Mouse (Mus musculus): ENCODE measurements around the gene Cmip. TPM values are rescaled to one million over a fixed set of nuclear protein-coding genes. Genes with fewer than 3 reads are reported as not detected.
A peak's percentile ranks its signal among the peaks of the same experiment; 100 is the strongest.

The Cmip gene
- polyA plus RNA-seq, 1 experiment = 23.6 TPM

GRCm38 (mm10) chr8:117480516-117480915 lies 223.7 kb downstream of the Cmip start:
- TF ChIP-seq TCF3 (IDR thresholded peaks at IDR 0.05; ENCODE audit: insufficient read length, low read depth) (no peak), POLR2AphosphoS2 (IDR thresholded peaks at IDR 0.05; ENCODE audit: insufficient read length, low read depth) (no peak), MYOG (IDR thresholded peaks at IDR 0.05; ENCODE audit: control insufficient read depth in 1 of 3, insufficient read depth in 1 of 3, insufficient read length in 2 of 3, low read depth in 2 of 3) (no peak), CEBPB (IDR thresholded peaks at IDR 0.05; ENCODE audit: insufficient read depth, poor library complexity, severe bottlenecking) (no peak), MAX (IDR thresholded peaks at IDR 0.05; ENCODE audit: low read depth) (no peak), SRF (IDR thresholded peaks at IDR 0.05; ENCODE audit: control insufficient read depth, insufficient read length, low read depth) (no peak), REST (IDR thresholded peaks at IDR 0.05; ENCODE audit: insufficient read depth, insufficient read length) (no peak), USF1 (IDR thresholded peaks at IDR 0.05; ENCODE audit: low read depth) (no peak), POLR2A (IDR thresholded peaks at IDR 0.05; ENCODE audit: insufficient read length, low read depth) (no peak), TCF12 (IDR thresholded peaks at IDR 0.05; ENCODE audit: insufficient read depth, poor library complexity, severe bottlenecking) (no peak), MYOD1 (IDR thresholded peaks at IDR 0.05; ENCODE audit: control insufficient read depth in 1 of 3, insufficient read length in 2 of 3, low read depth in 2 of 3) (no peak), E2F4 (IDR thresholded peaks at IDR 0.05; ENCODE audit: insufficient read depth) (no peak)
- Histone ChIP-seq H3K79me2 (ENCODE audit: control insufficient read depth, insufficient read depth) (no peaks in the 10 kb centered on the region), H3K4me3 (no peak overlapping the region), H3K4me2 (ENCODE audit: low read depth) (no peak overlapping the region), H3K27me3 (ENCODE audit: control insufficient read depth, insufficient read depth, insufficient read length) (no peaks in the 10 kb centered on the region), H3ac (ENCODE audit: control insufficient read depth, insufficient read length) (no peak overlapping the region), H3K36me3 (ENCODE audit: control insufficient read depth, insufficient read depth) (no peaks in the 10 kb centered on the region)

DNA sequence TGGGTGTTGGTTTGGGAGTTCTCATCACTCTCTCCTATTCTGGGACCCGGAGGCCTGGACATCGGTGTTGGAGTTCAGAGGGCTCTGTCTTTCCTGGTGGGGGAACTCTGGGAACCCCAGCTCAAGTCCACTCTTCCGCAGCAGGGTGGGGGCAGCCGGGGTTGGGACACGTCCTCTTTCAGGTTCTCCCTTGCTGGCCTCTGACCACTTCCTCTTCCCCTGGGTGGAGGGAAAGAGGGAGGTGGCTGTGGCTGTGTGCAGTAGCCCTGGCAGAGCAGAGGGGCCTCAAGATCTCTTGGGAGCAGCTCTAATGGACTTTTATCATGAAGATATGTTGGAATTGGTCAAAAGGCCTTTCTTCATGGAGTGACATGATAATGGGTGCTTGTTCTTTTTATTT lies 225.0 kb downstream of the Cmip start:
- Histone ChIP-seq H3K4me2 (ENCODE audit: low read depth) (no peak overlapping the region), H3K79me2 (ENCODE audit: control insufficient read depth, insufficient read depth) (no peaks in the 10 kb centered on the region), H3K4me3 (no peak overlapping the region), H3K36me3 (ENCODE audit: control insufficient read depth, insufficient read depth) (no peaks in the 10 kb centered on the region), H3ac (ENCODE audit: control insufficient read depth, insufficient read length) (no peak overlapping the region), H3K27me3 (ENCODE audit: control insufficient read depth, insufficient read depth, insufficient read length) (no peaks in the 10 kb centered on the region)
- TF ChIP-seq SRF (IDR thresholded peaks at IDR 0.05; ENCODE audit: control insufficient read depth, insufficient read length, low read depth) (no peak), E2F4 (IDR thresholded peaks at IDR 0.05; ENCODE audit: insufficient read depth) (no peak), MYOG (IDR thresholded peaks at IDR 0.05; ENCODE audit: control insufficient read depth in 1 of 3, insufficient read depth in 1 of 3, insufficient read length in 2 of 3, low read depth in 2 of 3) (no peak), MAX (IDR thresholded peaks at IDR 0.05; ENCODE audit: low read depth) (no peak), POLR2AphosphoS2 (IDR thresholded peaks at IDR 0.05; ENCODE audit: insufficient read length, low read depth) (no peak), MYOD1 (IDR thresholded peaks at IDR 0.05; ENCODE audit: control insufficient read depth in 1 of 3, insufficient read length in 2 of 3, low read depth in 2 of 3) (no peak), POLR2A (IDR thresholded peaks at IDR 0.05; ENCODE audit: insufficient read length, low read depth) (no peak), CEBPB (IDR thresholded peaks at IDR 0.05; ENCODE audit: insufficient read depth, poor library complexity, severe bottlenecking) (no peak), TCF3 (IDR thresholded peaks at IDR 0.05; ENCODE audit: insufficient read length, low read depth) (no peak), REST (IDR thresholded peaks at IDR 0.05; ENCODE audit: insufficient read depth, insufficient read length) (no peak), USF1 (IDR thresholded peaks at IDR 0.05; ENCODE audit: low read depth) (no peak), TCF12 (IDR thresholded peaks at IDR 0.05; ENCODE audit: insufficient read depth, poor library complexity, severe bottlenecking) (no peak)

DNA sequence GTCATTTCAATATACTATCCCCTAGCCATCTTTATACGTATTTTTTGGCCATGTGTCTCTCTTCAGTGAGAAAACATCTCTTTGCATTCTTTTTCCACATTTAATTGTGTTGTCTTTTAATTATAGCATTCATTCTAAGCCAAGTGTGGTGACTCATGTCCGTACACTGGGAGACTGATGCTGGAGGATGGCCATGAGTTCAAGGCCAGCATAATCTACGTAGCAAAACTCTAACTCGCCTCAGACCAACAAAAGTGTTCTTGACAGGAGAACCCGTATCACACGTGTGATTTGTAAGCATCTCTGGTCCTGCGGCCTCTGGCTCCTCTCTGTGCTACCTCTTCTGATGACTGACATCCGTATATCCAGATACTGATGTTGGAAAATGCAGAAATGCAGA lies 227.9 kb downstream of the Cmip start:
- no peaks in the 10 kb centered on the region for H3K79me2 ChIP-seq (ENCODE audit: control insufficient read depth, insufficient read depth)
- no peak overlapping the region for H3K4me2 ChIP-seq (ENCODE audit: low read depth)
- no peak overlapping the region for H3ac ChIP-seq (ENCODE audit: control insufficient read depth, insufficient read length)

GRCm38 (mm10) chr8:117485316-117485715 lies 228.5 kb downstream of the Cmip start:
- peak; percentile 14 for TF ChIP-seq USF1 (IDR thresholded peaks at IDR 0.05; ENCODE audit: low read depth)
- no peak for TF ChIP-seq E2F4 (IDR thresholded peaks at IDR 0.05; ENCODE audit: insufficient read depth)
- no peak for TF ChIP-seq TCF3 (IDR thresholded peaks at IDR 0.05; ENCODE audit: insufficient read length, low read depth)
- no peaks in the 10 kb centered on the region for H3K79me2 ChIP-seq (ENCODE audit: control insufficient read depth, insufficient read depth)

More for the DNA sequence above, 227.9 kb downstream of the Cmip start:
- no peak overlapping the region for H3K4me3 ChIP-seq
- TF ChIP-seq MYOG (IDR thresholded peaks at IDR 0.05; ENCODE audit: control insufficient read depth in 1 of 3, insufficient read depth in 1 of 3, insufficient read length in 2 of 3, low read depth in 2 of 3) = no peak
- TF ChIP-seq SRF (IDR thresholded peaks at IDR 0.05; ENCODE audit: control insufficient read depth, insufficient read length, low read depth) = no peak
- TF ChIP-seq REST (IDR thresholded peaks at IDR 0.05; ENCODE audit: insufficient read depth, insufficient read length) = no peak
- TF ChIP-seq E2F4 (IDR thresholded peaks at IDR 0.05; ENCODE audit: insufficient read depth) = no peak
- TF ChIP-seq TCF12 (IDR thresholded peaks at IDR 0.05; ENCODE audit: insufficient read depth, poor library complexity, severe bottlenecking) = no peak
- no peak for TF ChIP-seq TCF3 (IDR thresholded peaks at IDR 0.05; ENCODE audit: insufficient read length, low read depth)
- no peak for TF ChIP-seq MYOD1 (IDR thresholded peaks at IDR 0.05; ENCODE audit: control insufficient read depth in 1 of 3, insufficient read length in 2 of 3, low read depth in 2 of 3)
- TF ChIP-seq MAX (IDR thresholded peaks at IDR 0.05; ENCODE audit: low read depth) = no peak
- TF ChIP-seq USF1 (IDR thresholded peaks at IDR 0.05; ENCODE audit: low read depth) = no peak
- TF ChIP-seq POLR2A (IDR thresholded peaks at IDR 0.05; ENCODE audit: insufficient read length, low read depth) = no peak
- TF ChIP-seq CEBPB (IDR thresholded peaks at IDR 0.05; ENCODE audit: insufficient read depth, poor library complexity, severe bottlenecking) = no peak
- TF ChIP-seq POLR2AphosphoS2 (IDR thresholded peaks at IDR 0.05; ENCODE audit: insufficient read length, low read depth) = no peak
- no peaks in the 10 kb centered on the region for H3K36me3 ChIP-seq (ENCODE audit: control insufficient read depth, insufficient read depth)
- no peaks in the 10 kb centered on the region for H3K27me3 ChIP-seq (ENCODE audit: control insufficient read depth, insufficient read depth, insufficient read length)

More at GRCm38 (mm10) chr8:117485316-117485715, 228.5 kb downstream of the Cmip start:
- Histone ChIP-seq H3K36me3 (ENCODE audit: control insufficient read depth, insufficient read depth) (no peaks in the 10 kb centered on the region), H3ac (ENCODE audit: control insufficient read depth, insufficient read length) (no peak overlapping the region), H3K4me2 (ENCODE audit: low read depth) (no peak overlapping the region), H3K27me3 (ENCODE audit: control insufficient read depth, insufficient read depth, insufficient read length) (no peaks in the 10 kb centered on the region), H3K4me3 (no peak overlapping the region)
